Mouse (Mus musculus): Measurements from ENCODE around the gene Setd7.

Setd7 gene

GRCm38 (mm10) chr3:51518763-51519121 lies 41.9 kb downstream of the Setd7 start:
- in situ Hi-C loops (cut with MboI, MseI), result no loop called here

GRCm38 (mm10) chr3:51517878-51518762 lies 42.6 kb downstream of the Setd7 start:
- in situ Hi-C loops (cut with MboI, MseI), result no loop called here

GRCm38 (mm10) chr3:51517467-51517866 lies 43.2 kb downstream of the Setd7 start:
- in situ Hi-C loops (cut with MboI, MseI), result no loop called here

DNA sequence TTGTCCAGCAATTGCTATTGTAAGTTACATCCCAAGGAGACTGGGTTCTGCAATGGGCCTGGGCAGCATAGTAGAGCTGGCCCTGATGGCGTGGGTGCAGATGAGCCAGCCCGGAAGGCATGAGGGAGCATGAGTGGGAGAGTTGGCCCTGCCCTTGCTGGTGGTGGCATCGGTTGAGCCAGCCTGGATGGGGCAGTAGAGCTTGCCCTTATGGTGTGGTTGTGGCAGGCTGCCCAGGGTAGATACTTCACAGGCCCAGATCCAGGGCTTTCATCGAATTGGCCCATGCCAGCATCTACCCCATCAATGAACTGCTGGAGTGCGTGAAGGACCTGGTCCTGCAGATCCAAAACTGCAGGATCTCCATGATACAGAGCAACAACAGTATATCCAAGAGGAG lies 48.7 kb downstream of the Setd7 start:
- in situ Hi-C loops (cut with MboI, MseI), result no loop called here

DNA sequence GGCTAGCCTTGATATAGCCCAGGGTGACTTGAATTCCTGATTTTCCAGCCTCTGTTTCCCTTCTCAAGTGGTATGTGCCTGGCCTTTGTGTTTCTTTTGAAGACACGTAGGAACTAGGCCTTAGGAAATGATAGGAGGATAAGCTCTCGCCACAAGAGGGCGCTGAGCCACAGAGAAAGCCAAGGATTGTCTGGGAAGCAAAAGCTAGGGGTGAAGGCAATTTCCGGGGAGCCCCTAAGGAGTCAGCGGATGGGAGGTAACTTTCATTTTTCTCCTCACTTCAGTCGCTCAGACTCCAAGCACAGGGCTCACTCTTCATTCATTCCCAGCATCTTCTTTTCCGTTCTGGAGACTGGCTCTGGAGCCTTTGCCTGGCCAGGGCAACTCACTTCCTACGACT lies 49.8 kb downstream of the Setd7 start:
- in situ Hi-C loops (cut with MboI, MseI), result no loop called here

GRCm38 (mm10) chr3:51505465-51505864 lies 55.2 kb downstream of the Setd7 start:
- in situ Hi-C loops (cut with MboI, MseI), result loop anchor here (5.0 kb wide), 1 partner anchor 147 kb away; no protein-coding TSS in a partner anchor

DNA sequence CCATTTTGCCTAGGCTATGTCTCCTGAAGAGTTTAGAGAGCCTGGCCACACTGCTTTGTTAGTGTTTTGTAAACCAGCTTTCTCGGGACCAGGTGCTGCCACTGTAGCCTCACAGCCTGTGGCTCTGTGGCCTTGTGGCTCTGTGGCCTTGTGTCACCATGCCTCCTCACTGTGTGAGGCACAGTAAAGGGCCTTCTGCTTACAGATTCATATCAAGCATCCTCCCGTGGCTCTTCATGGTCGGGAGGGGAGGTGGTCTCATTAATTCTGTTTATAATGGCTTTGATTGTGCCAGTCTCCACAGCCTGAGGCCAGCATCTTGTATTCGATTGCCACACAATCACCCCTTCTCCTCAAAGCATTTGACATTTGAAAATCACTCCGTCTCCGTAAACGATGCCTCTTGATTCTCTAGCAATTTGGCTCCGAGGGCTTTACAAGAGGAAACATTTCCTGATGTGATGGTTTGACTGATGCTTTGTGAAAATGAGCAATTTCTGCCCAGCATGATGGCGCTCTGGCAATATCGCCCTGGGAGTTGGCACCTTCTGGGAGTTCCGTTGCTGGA lies 56.2 kb downstream of the Setd7 start:
- in situ Hi-C loops (cut with MboI, MseI), result no loop called here

DNA sequence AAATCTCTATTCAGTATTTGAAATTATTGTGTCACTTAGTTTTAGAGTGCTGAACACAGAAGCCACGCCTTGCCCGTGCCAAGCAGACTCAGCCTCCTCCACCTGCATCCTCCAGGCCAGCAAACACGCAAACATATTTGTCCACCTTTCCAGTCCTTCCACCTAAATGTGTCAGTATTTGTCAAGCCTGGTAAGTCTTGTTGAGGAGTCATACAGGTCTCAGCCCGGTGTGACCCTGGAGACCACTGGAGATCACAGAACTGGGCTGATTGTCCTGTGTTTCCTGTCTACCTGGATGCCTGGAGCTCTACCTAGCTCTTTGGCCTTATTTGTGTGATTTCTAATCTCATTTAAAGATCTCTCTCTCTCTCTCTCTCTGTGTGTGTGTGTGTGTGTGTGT lies 60.8 kb downstream of the Setd7 start:
- in situ Hi-C loops (cut with MboI, MseI), result loop anchor here (10.0 kb wide), 1 partner anchor 735 kb away; no protein-coding TSS in a partner anchor

DNA sequence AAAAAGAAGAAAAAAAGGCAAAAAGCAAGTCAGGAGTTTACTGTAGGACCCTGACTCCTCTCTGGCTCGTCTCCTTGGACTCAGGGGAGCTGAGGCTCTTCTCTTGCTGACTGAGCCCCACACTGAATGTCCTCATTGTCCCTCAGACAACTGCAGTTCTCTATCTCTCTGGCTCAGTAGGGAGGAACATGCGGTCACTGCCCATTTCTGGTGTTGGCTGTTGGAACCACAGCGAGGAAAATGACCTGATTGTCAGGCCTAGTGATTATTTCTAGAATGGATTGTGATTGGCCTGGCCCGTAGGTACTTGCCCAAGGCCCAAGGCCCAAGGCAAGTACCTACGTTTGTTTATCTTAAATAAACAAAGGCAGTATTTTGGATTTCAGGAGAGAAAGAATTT lies 62.0 kb downstream of the Setd7 start:
- in situ Hi-C loops (cut with MboI, MseI), result loop anchor here (10.0 kb wide), 1 partner anchor 736 kb away; no protein-coding TSS in a partner anchor

GRCm38 (mm10) chr3:51497978-51498377 lies 62.7 kb downstream of the Setd7 start:
- in situ Hi-C loops (cut with MboI, MseI), result loop anchor here (10.0 kb wide), 1 partner anchor 737 kb away; no protein-coding TSS in a partner anchor

DNA sequence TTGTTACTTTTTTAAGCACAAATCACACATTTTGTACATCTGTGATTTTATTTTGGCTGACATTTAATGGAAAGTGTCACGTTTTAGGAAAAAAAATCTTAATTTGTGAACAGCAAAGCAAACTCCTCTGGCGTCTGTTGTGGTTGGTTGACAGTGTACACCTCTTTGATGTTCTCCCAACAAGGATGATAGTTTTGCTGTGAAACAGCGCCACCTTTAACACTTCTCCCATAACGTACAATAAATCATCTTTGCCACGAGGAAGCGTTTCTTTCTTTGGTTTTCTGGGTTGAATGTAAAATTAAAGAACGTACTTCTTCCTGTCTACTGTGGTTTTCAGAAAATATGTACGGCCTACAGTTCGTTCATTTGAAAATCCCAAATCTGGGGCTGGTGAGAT lies 65.0 kb downstream of the Setd7 start:
- in situ Hi-C loops (cut with MboI, MseI), result loop anchor here (10.0 kb wide), 1 partner anchor 739 kb away; no protein-coding TSS in a partner anchor

- in situ Hi-C loops (cut with MboI, MseI), result loop anchor here (10.0 kb wide), 1 partner anchor 740 kb away; no protein-coding TSS in a partner anchor
Measured at GRCm38 (mm10) chr3:51494466-51494865, 66.2 kb downstream of the Setd7 start.

GRCm38 (mm10) chr3:51493272-51493838 lies 67.3 kb downstream of the Setd7 start:
- in situ Hi-C loops (cut with MboI, MseI), result loop anchor here (10.0 kb wide), 1 partner anchor 741 kb away; no protein-coding TSS in a partner anchor

GRCm38 (mm10) chr3:51490088-51490753 lies 70.5 kb downstream of the Setd7 start:
- in situ Hi-C loops (cut with MboI, MseI), result loop anchor here (10.0 kb wide), 1 partner anchor 745 kb away; no protein-coding TSS in a partner anchor

GRCm38 (mm10) chr3:51486491-51487195 lies 74.0 kb downstream of the Setd7 start:
- in situ Hi-C loops (cut with MboI, MseI), result loop anchor here (5.0 to 10.0 kb wide), 2 partner anchors 56 to 168 kb away; no protein-coding TSS in a partner anchor

DNA sequence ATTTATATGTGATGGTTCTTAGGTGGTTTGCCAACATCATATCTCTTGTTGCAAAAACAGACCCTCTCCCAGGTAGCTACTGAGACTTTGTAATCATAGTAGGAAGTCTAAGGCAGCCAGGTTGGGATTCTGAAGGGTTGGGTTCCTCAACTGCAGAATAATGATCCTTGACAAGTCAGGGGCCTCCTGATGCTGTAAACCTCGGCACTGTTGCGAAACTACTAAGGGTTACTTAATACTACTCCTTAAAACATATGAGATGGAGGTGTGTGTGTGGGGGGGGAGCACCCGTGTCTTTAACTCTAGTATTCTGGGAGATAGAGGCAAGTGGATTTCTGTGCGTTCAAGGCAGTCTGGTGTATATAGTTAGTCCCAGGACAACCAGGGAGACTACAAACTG lies 75.3 kb downstream of the Setd7 start:
- in situ Hi-C loops (cut with MboI, MseI), result loop anchor here (5.0 to 10.0 kb wide), 2 partner anchors 57 to 169 kb away; no protein-coding TSS in a partner anchor

DNA sequence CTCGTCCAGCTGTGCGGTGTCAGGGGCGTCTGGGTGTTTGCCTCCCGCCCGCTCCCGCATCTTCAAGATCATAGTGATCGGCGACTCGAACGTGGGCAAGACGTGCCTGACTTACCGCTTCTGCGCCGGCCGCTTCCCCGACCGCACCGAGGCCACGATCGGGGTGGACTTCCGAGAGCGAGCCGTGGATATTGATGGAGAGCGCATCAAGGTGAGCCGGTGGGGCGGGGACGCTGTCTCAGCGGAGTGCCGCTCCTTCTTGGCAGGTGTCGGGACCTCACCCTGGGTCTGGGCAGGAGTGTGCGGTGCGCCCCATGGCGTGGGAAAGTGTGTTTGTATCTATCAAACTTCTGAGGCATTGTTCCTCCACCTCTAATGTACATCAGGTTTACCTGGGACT lies 76.3 kb downstream of the Setd7 start:
- in situ Hi-C loops (cut with MboI, MseI), result loop anchor here (10.0 kb wide), 1 partner anchor 170 kb away; no protein-coding TSS in a partner anchor

GRCm38 (mm10) chr3:51483741-51484359 lies 76.8 kb downstream of the Setd7 start, which contains the start of gene Rab33b:
TSS of gene Rab33b (plus strand) at chr3:51483920.
- in situ Hi-C loops (cut with MboI, MseI), result loop anchor here (10.0 kb wide), 1 partner anchor 171 kb away; no protein-coding TSS in a partner anchor

GRCm38 (mm10) chr3:51482781-51483180 lies 77.9 kb downstream of the Setd7 start:
- in situ Hi-C loops (cut with MboI, MseI), result loop anchor here (10.0 kb wide), 1 partner anchor 172 kb away; no protein-coding TSS in a partner anchor

GRCm38 (mm10) chr3:51481881-51482280 lies 78.8 kb downstream of the Setd7 start:
- in situ Hi-C loops (cut with MboI, MseI), result loop anchor here (10.0 kb wide), 1 partner anchor 173 kb away; no protein-coding TSS in a partner anchor

All from T-helper 1 cell (primary cell).